Mouse (Mus musculus): ENCODE data around the gene Ccdc184.

The Ccdc184 gene

DNA sequence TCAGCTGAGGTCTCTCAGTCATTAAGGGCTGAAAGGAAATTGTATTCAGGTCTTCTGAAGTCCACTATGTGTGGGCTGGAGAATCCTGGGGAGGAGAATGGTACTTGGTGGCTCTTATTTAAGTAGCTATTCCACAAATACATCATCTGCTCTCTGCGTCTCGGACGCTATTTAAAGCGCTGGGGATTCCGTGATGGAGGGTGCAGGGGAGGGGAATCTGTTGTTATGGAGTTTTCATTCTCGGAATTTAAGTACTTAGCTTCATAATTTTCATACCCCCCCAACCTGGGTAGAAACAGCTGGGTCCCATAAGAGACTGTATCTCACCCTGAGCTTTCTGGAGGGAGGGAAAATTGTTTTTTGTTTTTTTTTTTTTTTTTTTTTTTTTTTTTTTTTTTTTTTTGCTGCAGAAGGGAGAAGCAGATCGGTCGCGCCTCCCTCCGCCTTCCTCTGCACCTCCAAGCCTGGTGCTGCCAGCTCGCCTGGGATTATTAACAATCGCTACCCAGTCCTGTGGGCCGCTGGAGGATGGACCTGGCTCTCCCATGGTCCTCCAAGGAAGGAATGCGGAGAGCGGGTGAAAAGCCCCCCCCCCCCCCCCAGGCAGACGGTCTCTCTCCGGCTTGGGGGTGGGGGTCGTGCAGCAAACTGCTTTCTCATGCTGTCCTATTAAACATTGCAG, at the start of gene Ccdc184:
Gene Ccdc184, plus strand, starts transcription at position 196 of the 682 bp plus-strand sequence.
- no peak for DNase-seq (ENCODE audit: extremely low spot score, low read depth, low spot score)

DNA sequence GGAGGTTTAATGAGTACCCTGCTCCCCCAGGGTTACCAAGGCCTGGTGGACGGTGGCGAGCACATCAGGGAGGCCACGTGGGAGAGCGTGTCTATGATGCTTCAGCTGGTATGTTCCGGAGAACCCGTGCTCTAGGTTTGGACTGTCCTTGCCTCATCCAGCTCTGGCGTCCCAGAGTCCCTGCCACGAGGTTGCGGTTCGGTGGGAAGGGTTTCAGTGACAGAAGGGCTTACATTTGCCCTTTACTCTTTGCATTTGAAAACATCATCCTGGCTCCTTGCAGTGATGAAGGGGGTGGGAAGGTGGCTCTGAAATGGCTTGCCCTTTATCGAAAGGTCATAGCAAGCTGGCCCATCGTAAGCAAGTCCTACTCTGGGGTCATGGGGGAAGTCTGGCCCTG, 47.6 kb upstream of the Ccdc184 start:
- no peak for DNase-seq (ENCODE audit: extremely low spot score, low read depth, low spot score)

DNA sequence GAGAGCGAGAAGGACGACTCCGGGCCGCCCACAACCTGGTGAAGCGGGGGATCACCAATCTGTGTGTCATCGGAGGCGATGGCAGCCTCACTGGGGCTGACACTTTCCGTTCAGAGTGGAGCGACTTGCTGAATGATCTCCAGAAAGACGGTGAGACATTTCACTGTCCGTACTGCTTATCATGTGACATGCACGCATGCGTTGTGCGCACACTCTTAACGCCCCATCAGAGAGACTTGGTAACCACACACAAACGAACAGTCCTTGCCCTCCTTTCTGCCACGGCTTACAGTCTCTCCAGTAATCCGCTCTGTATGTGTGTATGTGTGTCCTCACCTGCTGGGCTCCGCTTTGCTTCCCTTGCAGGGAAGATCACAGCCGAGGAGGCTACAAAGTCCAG, 46.1 kb upstream of the Ccdc184 start:
- DNase-seq (ENCODE audit: extremely low spot score, low read depth, low spot score): no peak

DNA sequence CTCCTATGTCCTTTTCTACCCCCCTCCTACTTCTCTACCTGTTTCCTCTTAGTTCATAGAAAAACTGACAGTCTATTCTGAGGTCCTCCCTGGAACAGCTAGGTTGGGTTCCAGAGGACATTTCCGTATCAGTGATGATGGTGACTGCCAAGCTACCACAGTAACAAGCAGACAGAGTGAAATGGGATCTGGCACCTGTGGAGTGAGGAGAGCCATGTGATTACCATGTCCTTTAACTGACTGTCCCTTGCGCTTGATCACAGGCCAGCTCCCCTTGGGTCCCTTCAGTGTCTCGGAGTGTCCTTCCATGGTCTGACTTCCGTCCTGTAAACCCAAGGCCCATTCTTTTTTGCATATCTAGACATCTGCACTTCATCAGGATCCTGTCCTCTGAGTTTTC, 36.0 kb upstream of the Ccdc184 start:
- no peak for DNase-seq (ENCODE audit: extremely low spot score, low read depth, low spot score)

DNA sequence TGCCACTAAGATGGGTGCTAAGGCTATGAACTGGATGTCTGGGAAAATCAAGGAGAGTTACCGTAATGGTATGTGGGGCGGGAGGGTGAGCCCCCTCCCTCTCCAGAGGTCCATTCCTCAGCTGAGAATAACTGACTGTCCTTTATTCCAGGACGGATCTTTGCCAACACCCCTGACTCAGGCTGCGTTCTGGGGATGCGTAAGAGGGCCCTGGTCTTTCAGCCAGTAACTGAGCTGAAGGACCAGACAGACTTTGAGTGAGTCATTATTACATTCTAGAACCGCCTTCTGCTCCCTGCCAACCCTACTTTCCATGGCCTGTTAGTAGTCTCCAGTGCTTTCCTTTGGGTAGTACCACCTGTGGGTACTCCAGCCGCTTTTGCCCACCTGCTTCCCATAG, 35.5 kb upstream of the Ccdc184 start:
- DNase-seq (ENCODE audit: extremely low spot score, low read depth, low spot score): no peak

DNA sequence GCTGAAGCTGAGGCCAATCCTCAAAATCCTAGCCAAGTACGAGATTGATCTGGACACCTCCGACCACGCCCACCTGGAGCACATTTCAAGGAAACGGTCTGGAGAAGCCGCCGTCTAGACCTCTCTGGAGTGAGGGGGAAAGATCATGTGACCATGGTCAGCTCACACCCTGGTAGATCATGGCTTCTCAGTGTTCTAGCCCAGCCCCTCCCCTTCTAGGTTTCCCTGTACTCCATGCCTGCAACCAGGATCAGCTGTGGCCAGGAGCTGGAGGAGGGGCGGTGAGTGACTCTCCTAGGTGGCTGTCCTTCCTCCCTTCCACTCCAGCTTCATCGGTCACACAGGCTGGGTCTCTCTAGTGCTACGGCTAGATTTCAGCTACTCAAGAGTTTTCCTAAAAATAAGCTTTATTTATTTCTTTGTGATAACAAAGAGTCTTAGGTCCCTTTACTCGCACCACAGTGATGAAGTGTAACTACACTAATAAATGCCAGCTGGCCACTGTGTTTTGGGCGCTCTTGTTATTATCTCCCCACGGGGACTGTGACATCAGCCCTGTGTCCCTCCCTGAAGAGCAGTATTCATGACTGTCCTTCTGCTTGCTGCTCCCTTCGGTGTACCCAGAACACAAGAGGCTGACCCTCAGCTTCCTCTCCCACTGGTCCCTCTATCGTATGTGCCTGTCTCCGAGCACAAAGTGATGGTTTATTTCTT, 34.9 kb upstream of the Ccdc184 start:
- no peak for DNase-seq (ENCODE audit: extremely low spot score, low read depth, low spot score)

DNA sequence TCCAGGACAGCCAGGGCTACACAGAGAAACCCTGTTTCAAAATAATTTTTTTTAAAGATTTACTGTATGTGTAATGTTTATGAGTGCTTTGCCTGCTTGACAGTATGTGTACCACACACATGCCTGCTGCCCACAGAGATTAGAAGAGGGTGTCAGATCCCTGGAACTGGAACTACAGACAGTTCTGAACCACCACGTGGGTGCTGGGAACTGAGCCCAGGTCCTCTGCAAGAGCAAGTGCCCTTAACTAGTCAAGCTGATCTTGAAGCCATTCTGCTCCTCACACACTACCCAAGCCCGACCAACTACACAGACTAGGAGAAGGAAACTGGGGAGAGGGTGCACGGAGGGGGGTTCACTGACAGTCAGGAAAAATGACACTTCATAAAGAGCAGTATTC, 33.5 kb upstream of the Ccdc184 start:
- DNase-seq (ENCODE audit: extremely low spot score, low read depth, low spot score): no peak

DNA sequence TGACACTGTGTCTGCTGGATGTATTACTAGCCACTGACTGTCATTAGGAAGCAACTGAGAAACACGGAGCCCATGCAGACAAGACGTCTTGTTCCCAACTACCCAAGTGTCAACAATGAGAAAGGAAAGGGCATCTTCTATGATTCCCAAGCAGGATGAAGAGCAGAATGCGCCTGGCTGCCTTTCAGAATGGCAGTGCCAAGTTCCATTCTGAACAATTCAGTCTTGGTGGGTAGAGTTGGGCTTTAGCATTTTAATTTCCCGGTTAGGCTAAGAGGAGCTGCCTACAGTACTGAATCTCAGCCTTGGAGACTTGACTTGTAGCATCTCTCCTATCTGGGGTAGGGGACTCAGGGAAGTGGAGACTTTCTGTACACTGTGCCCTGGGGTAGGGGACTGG, 32.9 kb upstream of the Ccdc184 start:
- no peak for DNase-seq (ENCODE audit: extremely low spot score, low read depth, low spot score)

DNA sequence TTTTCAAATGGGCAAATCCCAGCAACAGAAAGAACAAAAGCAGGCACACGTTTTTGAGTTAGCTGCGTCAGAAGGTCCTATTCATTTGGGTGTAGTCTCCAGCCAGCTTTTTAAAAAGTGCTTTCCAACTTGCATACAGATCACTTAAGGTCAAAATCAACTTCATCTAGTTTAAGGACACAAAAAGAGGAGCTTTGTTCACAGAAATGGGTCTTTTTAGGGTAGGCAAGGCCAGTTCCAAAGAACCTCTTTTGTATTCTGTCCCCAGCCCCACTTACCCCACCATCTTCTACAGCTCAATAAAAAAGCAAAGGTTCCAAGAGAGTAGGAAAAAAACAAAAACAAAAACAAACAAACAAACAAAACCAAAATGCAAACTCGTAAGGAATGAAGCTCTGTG, 32.3 kb upstream of the Ccdc184 start:
- DNase-seq (ENCODE audit: extremely low spot score, low read depth, low spot score): no peak

DNA sequence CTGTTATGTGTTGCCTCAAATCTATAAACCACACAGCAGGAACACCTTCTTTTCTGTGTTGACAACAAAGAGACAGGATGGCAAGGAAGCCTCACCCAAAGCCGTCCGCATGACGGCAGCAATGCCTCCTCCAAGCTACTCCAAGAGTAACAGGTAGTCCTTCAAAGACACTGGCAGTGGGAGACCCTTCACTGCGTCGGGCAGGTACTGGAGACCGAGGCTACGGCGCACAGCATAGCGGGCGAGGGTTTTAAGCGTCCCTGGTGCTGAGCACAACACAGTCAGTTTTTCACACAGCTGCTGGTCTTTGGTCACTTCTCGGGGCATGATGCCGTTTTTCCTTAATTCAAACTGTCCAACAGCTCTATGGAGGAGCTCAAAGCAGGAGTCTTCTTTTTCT, 31.3 kb upstream of the Ccdc184 start:
- DNase-seq (ENCODE audit: extremely low spot score, low read depth, low spot score): no peak

DNA sequence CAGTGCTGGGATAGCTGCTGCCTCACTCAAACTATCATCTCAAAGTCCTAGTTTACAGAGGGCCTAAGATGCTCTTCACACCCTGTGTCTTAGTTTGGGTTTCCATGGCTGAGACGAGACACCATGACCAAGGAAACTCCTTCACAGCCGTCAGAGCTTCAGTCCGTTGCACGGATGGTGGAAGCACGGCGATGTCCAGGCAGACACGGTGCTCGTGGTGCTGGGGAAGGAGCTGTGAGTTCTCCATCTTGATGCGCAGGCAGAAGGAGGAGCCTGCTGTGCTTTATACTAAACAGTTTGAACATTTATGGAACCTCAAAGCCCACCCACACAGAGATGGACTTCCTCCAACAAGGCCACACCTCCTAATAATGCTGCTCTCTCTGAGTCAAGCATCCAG, 30.1 kb upstream of the Ccdc184 start:
- no peak for DNase-seq (ENCODE audit: extremely low spot score, low read depth, low spot score)

DNA sequence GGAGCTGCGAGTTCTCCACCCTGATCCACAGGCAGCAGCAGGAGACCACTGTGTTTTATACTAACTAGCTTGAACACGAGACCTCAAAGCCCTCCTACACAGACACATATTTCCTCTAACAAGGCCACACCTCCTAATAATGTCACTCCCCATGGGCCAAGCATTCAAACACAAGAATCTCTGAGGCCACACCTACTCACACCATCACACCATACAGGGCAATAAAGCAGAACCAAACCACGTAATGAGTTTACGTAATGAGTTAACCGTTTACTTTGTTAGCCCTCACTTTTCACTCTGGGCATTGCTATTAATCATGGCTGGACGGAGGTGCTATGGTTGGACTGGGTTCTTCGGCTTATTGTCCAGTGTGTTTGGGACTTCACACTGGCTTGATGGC, 27.2 kb upstream of the Ccdc184 start:
- DNase-seq (ENCODE audit: extremely low spot score, low read depth, low spot score): no peak

DNA sequence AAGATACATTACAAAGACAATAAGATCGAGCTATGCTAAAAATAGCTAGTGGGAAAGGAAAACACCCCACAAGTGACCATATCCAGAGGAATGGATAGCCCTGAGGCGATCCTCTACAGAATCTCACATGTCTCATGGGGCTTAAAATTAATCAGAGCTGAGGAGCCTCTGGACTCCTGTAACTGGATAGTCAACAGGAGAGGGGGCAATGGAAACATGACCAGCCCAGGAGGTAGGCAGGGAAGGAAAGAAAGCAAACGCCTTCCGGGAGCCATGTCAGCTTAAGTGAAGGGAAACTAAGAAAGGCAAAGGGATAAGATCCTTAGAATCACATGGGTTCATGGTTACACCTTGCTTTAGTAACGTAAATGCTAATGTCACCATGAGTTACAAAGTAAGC, 26.1 kb upstream of the Ccdc184 start:
- DNase-seq (ENCODE audit: extremely low spot score, low read depth, low spot score): no peak

DNA sequence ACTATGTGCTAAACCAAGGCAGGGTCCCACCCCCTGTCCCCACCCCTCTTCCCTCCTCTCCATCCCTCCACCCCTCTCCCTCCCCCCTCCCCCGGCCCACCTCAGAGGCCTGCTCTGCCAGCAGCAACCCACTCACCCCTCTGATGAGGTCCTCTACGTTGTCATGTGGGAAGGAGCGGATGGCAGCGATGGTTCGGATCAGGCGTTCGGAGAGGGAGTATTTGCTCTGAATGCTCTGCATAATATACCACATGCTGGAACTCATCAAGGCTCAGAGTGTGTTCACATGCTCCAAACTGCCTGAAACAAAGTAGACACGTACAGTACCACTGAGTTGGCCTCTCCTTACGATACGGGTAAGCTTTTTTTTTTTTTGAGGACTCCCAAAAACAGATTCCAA, 24.4 kb upstream of the Ccdc184 start:
- no peak for DNase-seq (ENCODE audit: extremely low spot score, low read depth, low spot score)

DNA sequence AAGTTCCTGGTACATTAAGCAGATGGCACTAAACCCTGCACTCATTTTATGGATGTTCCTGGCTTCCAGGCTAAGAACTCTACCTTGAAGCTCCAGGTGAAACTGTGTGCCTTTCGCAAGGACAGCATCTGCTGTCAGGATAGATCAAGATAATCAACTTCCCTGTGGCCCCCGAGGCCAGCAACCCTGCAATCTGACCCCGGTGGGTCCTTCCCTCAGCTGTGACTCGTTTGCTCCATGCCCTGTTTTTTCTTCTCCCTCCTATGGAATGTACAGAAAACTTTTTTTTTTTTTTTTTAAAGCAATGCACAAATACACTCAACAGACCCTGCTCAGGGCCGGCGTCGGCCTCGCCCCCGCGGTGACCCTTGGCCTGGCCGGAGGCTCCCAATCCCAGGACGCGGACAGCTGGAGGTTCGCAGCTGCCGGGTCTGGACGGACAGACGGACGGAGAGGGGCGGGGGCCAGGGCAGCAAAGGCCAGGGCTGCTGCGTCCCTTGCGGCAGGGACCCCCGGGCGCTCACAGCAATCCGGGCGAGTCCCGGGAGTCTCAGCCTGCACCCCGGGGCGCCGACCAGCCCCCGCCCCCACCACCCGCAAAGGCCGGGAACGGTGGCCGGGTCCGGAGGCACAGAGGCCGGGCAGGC, 22.0 kb upstream of the Ccdc184 start:
- DNase-seq (ENCODE audit: extremely low spot score, low read depth, low spot score): no peak

DNA sequence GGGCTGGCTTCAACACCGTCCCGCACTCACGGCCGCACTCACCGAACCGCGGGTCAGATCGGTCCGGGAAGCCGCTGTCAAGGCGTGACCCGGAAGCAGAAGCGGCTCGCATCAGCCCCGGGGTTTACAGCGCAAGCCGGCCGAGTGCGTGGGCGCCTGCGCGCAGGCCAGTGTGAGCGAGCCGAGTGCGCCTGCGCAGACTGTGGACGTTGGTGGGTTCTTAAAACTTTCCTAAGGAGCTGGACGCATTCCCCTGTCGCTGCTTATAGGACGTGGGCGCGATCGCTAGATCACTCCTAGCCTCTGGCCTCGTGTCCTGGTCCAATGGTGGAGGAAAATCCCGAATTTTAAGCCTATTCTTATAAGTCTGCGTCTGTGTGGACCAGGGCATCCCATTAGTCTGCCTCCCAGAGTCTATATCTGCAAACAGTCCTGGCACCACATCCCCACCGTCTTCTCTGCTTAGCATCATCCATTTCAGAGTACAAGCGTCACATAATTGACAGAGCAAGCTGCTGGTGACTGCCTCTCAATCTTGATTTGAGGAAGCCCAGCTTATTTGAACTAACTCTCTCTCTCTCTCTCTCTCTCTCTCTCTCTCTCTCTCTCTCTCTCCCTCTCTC, 21.3 kb upstream of the Ccdc184 start:
- DNase-seq (ENCODE audit: extremely low spot score, low read depth, low spot score): peak; percentile 86

DNA sequence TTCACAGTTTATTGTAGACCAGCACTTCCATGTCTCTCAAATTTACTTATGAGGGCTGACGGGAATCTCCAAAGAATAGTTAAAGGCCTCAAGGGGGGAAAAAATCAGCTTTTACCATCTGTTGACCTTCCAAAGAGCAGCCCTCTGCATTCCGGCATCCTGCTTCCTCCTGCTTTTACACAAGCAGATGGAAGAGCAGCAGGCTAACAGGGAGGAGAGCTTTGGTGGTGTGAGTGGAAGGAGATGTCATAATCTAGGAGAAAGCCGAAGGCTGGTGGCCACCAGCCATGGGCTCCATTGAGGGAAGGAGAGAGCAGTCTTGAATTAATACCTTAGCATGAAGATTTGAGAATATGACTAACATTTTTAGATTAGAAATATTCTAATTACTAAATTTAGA, 18.6 kb upstream of the Ccdc184 start:
- DNase-seq (ENCODE audit: extremely low spot score, low read depth, low spot score): no peak

DNA sequence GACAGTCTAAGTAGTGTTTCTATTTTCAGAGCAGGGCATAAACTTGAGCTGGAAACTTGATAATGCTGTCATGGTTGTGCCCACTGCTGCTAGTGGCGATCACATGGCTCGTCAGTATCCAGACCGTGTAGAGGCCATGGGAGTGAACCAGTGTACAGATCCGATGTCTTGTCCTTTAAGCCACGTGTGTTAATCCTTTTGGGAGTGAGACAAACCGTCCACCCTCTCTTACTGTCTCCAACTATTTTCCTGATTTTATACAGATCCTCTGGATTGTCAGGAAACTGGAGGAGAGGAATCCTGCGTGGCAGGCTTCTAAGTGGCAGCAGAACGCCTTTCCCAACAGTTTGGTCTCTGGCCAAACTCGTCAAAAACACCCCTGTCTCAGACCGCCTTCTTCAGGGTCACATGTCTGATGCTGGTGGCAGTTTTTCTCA, 17.8 kb upstream of the Ccdc184 start:
- DNase-seq (ENCODE audit: extremely low spot score, low read depth, low spot score): no peak

DNA sequence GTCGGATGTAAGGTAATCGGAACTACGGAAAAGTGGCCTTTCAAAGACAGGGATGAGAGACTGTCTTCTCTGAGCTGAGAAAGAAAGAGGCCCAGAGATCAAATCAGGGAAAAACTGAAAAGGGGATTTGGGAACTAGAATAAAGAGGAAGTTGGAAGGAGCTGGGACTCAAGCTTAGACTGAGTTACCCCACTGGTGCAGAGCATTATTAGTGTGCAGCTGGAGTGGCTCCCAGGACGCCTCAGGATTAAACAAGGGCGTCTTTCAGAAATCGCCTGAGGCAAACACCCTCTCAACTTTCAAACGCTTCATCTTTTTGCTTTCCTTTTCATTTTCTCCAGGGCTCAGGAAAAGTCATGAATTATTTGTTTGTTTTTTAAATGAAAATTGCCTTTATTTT, 14.0 kb upstream of the Ccdc184 start:
- no peak for DNase-seq (ENCODE audit: extremely low spot score, low read depth, low spot score)

DNA sequence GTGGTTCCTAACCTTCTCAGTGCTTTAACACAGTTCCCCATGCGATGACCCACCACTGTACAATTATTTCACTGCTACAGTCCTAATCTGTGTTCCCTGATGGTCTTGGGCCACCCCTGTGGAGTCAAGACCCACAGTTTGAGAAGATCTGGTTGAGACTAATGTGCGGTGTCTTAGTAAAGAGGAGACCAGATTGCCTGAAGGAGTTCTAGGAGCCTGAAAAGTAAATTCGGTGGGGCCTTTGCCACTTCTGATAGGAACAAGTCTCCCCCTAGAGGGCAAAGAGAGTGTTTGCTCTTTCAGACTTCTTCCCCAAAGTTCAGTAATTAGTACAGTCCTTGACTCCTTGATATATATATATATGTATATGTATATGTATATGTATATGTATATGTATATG, 13.3 kb upstream of the Ccdc184 start:
- DNase-seq (ENCODE audit: extremely low spot score, low read depth, low spot score): peak; percentile 46

DNA sequence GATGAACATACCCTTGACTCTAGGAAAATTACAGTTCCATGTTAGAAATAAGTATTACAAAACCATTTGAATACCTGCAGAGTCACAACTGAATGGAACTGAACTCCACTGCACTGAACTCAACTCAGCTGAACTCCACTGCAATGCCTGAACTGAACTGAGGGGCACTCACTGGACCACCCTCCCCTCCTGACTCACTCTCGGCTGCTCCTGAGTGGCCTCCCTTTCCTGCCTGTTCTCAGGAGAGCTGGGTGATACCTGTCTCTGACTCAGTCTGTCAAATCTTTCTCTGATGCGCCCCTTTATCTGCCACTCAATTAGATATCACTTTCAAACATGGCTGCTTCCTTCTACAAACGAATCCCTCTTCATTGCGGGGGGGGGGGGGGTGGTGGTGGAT, 12.8 kb upstream of the Ccdc184 start:
- no peak for DNase-seq (ENCODE audit: extremely low spot score, low read depth, low spot score)

DNA sequence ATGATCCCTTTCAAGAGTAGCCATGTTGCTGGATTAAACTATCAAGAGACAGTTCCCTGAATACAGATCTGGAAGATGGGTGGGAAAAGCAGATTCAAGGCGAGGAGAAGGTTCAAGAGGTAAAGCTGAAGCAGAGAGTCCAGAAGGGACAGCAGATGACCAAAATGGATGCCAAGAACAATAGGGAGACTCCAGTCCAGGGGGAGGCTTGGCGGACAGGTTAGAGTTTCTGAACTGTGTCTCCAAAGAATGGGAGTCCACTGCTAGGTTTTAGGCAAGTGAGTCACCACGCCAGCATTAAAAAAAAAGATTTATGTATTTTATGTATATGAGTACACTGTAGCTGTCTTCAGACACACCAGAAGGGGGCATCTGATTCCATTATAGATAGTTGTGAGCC, 12.3 kb upstream of the Ccdc184 start:
- no peak for DNase-seq (ENCODE audit: extremely low spot score, low read depth, low spot score)
